Mouse (Mus musculus) common myeloid progenitor, adult 5-6 weeks (primary cell): ENCODE measurements around the gene Kpna2. TPM values are rescaled to one million over a fixed set of nuclear protein-coding genes. Genes with fewer than 3 reads are reported as not detected.
"Not testable (repeated sequence)": the region's sequence is repeated elsewhere in the genome, so short reads cannot be mapped to it uniquely, and the experiment has no call there.

Source experiments
- ATAC-seq: replicated peaks from 2 replicates; pipeline ENCODE4 v1.8.0; 2016; ENCODE audit warnings: low read depth, mild to moderate bottlenecking, moderate TSS enrichment, inconsistent platforms; ENCODE audit not compliant: poor library complexity, severe bottlenecking
- total RNA-seq: library from RNA; stranded (forward); fragments of 200-1000, 187-1606 nt; gene quantifications from 2 replicates; pipeline ENCODE4 v1.2.3, GENCODE M21; 2017

Gene Kpna2
- total RNA-seq, 1 experiment from 2014 or later: 199 TPM

DNA sequence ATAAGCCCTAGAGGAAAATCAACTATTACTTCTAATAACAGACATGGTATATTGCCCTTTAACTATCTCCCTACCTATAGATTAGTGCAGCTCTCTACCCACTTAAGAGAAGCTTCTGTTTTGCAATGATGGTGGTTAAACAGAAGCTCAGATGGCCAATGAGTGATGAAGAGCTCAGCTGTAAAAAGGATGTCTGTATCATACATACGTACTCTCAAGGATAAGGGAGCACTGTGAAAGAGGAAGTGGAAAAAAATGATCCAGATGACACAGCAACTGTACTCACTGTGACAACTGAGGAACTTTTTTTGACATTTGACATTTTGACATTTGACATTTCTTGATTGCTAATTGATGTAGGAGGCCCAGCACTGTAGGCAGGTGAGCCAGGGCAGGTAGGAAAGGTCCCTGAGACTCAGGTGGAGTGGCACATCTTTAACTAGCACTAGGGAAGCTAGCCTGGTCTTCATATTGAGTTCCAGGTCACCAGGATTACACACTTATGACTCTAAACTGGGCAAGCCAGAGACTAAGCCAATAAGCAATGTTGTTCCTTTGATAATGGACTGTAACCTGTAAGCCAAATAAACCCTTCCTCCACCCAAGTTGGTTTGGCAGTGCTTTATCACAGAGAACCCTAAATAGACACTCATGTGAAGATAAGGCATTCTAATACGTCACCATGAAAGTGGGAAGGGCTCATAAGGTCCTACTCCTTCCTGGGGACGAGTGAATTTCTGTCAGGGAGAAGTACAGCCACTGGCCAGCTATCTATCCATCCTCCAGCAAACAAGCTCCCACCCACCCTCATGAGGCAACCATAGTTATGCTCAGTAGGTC is 4.9 kb downstream of the Kpna2 start:
- ATAC-seq: peak; percentile 76

GRCm38 (mm10) chr11:106987384-106987783 is 12.0 kb downstream of the Kpna2 start:
- no peak for ATAC-seq

DNA sequence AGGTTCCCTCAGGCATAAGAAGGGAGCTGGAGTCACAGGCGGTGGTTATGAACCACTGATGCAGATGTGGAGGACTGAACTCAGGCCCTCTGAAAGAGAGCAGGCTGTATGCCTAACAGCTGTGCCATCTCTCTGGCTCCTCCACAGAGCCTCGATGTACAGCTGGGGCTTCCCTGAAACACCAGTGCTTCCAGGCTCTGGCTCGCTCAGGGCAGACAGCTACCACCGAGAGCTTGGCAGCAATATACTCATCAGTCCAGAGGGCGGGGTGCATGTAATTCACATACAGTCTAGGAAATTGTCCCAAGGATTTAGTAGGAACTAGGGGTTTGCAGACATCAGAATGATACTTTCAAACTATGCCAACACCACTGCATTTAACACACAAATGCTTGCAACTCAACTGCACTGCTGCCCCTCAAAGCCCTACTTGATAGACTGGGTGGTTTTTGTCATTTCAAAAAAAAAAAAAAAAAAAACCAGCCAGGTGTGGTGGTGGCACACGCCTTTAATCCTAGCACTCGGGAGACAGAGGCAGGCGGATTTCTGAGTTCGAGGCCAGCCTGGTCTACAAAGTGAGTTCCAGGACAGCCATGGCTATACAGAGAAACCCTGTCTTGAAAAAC is 13.2 kb downstream of the Kpna2 start:
- ATAC-seq: not testable (repeated sequence)

DNA sequence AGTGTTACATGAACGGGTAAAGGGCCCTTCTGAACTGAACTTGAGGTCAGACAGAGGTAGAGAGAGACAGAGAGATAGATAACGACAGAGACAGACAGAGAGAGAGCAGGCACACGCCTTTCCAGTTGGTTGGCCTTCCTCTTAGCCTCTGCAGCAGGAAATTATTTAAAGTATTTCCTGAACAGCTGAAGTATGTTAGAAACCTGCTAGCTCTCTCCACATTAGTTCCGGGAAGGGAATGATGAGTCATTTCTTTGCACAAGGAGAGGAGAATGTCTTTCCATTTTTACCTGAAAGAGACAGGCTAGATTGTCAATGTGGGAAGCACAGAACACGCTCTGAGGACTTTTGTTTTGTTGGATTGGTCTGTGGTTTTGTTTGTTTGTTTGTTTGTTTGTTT is 17.0 kb downstream of the Kpna2 start:
- no peak for ATAC-seq

- no peak for ATAC-seq
These were observed 17.6 kb downstream of the Kpna2 start for GRCm38 (mm10) chr11:106981787-106982186.

DNA sequence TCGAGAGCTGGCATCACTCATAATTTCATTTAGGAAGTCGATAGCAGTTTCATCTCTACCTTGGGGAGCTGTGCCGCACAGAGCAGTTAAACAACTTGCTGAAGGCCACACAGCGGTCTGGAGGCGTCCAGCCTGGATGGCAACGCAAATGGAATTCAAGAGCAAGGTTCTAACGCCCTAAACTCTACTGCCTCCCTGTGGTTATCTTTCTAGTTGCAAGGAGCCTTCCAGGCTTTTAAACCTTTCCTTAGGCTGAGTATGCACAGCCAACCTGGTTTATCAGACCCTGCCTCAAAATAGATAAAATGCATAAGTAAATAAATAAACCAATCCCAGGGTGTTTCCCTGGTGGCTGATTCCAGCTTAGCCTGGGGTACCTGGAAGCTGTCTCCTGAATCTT is 18.9 kb downstream of the Kpna2 start:
- peak; percentile 76 for ATAC-seq

DNA sequence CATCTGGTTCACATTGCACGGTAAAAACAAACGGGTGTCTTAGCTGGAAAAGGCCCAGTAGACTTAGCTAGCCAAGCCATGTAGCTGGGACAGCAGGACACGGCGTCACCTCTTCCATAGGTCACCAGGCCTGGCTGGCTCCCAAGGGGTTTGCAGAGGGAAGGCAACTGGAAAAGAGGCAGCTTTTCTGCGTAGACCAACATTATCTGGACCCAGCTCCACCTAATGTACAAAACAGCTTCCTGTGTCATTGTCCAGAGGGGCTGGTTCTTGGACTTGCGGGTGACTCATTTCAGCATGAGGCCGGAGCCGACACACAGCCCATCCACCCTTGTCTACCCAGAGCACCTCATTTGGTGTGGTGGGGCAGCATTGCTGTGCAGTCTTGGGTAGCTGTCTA is 23.1 kb downstream of the Kpna2 start:
- ATAC-seq: no peak

DNA sequence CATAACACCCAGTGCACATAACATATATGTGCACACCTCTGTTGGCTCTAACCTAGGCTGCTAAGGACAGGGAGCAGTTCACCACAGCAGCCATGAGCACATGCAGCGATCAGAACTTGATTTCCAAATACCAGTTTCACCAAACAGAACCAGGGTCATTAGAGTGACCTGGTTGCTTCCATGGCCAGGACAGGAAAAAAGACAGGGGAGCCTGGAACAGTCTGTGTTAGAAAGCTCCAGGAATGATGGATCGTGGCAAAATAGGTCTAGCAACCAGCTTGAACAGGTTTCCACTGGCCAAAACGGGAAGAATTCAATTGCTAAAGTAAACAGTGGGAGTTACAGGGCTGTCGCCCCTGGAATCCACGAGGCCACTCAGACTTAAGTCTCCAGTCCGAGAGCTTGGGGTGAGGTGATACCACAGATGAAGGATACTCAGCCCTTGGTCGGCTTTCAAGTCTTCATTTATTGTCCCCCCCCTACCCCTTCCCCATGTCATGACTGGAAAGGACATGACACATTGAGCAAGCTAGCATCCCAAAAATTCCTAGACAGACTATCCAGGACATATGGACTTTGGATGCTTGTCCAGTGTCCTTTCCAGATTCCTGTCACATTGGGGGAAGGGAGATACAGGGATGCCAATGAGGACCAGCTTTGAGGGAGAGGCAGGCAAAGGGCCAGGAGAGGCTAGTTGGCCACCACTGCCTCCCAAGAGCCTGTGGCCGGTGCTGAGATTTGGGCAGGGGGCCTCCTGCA is 23.7 kb downstream of the Kpna2 start:
- no peak for ATAC-seq

DNA sequence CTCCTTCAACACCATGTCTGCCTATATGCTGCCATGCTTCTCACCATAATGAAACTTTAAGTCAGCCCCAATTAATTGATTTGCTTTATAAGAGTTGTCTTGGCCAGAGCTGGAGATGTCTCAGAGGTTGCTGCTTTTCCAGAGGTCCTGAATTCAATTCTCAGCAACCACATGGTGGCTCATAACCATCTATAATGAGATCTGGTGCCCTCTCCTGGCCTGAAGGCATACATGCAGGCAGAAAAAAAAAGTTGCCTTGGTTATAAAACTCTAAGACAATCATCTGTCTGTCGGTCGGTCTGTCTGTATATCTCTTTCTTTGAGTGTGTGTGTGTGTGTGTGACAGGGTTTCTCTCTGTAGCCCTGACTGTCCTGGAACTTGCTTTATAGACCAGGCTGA is 24.9 kb downstream of the Kpna2 start:
- ATAC-seq: no peak

GRCm38 (mm10) chr11:106973016-106973415 is 26.3 kb downstream of the Kpna2 start:
- ATAC-seq: peak; percentile 45; the same call in 1 of the 2 replicates

- ATAC-seq: no peak
These were observed 29.5 kb downstream of the Kpna2 start for GRCm38 (mm10) chr11:106969798-106970197.

DNA sequence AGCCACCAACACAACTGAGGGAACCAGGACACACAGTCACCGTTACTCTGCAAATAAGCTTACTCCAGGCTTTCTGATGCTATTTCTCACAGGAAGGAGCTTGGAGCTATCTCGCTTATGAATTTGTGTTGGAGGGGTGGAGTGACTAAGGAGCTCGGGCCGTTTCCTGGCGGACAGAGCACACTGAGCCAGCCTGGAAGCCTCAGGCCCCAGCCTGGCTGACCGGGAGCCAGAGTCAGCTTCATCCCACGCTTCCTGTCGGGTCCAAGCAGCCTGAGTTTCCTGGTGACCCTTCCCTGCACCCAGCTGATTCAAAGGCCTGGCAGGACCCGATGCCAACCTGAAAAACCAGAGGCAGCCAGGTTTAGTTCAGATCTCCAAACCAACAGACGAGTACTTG is 31.7 kb downstream of the Kpna2 start:
- ATAC-seq: no peak

- ATAC-seq: no peak
These were observed 33.5 kb downstream of the Kpna2 start for GRCm38 (mm10) chr11:106965881-106966280.

GRCm38 (mm10) chr11:106962310-106962709 is 37.0 kb downstream of the Kpna2 start:
- ATAC-seq: no peak

GRCm38 (mm10) chr11:106961471-106962081 is 37.8 kb downstream of the Kpna2 start:
- ATAC-seq: peak; percentile 75

DNA sequence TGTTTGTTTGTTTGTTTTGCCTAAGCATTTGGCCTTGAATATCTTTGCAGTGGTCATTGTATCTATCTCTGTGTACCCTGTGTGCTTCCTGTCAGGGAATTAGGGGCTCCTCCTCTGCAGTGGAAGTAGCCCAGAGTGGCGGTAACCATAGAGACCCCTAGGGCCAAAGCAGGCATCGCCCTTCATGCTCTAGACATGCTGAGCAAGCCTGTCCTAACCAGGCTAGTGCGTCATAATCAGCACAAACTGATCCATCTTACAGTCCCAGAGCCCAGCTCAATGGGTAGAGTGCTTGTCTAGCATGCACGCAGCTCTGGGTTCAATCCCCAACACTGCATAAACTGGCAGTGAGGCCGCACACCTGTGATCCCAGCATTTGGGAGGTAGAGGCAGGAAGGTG is 40.2 kb downstream of the Kpna2 start:
- no peak for ATAC-seq

GRCm38 (mm10) chr11:106958407-106959071 is 40.8 kb downstream of the Kpna2 start:
- ATAC-seq: no peak

DNA sequence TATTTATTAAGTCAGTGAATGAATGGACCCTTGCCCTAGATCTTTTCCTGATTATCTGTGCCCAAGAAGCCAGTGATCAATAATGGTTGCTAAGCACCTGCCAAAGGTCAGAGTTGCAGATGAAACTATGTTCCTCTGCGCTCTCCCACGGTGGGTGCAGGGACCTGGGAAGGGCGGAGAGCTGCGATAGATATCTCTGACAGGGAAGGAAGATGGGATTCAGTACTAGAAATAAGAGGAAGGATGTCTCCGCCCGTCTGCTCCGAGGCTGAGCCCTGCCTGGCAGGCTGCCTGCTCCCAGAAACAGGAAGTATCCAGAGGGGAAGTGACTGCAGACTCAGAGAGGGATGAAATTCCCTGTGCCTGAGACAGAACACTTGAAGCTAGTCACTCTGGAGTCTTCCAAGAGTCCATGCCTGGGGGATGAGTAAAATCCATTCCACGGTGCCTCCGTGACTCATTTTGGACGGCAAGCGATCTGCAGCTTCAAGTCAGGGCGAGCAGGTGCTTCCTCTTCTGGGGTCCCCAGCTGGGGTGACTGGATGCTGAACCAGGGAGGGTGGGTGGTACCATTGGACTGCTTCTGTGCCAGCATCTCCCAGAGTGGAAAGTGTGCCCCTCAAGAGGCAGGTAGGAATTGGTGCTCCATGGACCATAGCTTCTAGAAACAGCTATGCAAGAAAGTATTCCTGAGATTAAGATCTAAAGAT is 41.9 kb downstream of the Kpna2 start:
- ATAC-seq: peak; percentile 70

DNA sequence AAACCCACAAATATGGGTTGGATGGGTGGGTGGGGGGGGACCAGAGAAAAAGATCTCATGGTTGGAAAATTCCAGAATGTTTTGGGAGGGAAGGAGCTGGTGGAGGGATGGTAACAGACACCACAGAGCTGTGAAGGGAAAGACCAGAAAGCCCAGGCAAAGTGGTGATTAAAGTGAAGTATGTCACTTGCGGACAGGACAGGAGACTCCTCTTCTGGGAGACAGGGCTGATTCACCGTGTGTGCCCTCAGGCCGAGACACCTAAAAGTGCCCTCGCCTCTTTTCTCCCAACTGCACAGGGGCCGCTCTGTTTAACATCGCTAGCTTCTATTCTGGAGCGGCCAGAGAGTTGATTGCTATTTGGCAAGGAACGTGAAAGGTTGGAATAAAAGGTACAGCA is 44.8 kb downstream of the Kpna2 start:
- no peak for ATAC-seq
